Comparison of ENCODE assay signal across 20 mouse cellular contexts in the genomic region with DNA sequence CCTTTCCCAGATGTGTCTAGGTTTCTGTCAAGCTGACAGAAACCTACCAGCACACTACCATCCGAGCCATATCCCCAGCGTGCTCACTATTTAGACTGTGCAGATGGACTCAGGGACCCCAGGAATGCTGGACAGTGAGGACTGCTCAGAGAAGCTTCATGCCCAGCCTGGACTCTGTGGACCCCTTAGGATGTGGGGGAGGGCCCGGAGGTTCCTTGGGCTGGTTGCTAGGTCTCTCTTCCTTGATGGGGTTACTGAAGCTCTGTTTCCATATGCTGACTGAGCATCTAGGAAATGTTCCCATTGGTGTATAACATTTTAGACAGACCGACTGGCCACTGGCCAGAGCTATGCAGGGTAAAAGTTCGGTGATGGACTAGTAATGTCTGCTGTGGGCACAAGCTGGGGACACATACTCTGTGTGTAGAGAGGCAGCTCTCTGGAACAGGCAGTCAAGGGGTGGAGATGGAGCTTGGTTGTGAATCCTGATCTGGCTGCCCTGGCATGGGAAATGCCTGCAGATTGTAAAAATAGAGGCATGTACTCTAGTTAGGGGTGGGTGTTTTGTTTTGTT. TPM values are rescaled to one million over a fixed set of nuclear protein-coding genes. Genes with fewer than 3 reads are reported as not detected.
DNase-seq lines count a peak whose midpoint lies in the region; ATAC-seq and TF ChIP-seq lines count a peak whose summit lies in the region.
"Had no signal": no experiment of that assay in that cellular context is flagged by ENCODE, and none has a peak within 500 bp of the region (broad histone marks: within the 10 kb centered on the region; RNA-seq: fewer than 3 reads in every experiment).

No protein-coding gene starts in this region.

- no peak overlapping the region for H3K9ac ChIP-seq in intestine, embryonic 15.5 days
- H3K9ac ChIP-seq in intestine, postnatal 0 days (ENCODE audit: low read depth, low read length), result no peak overlapping the region
- H3K9ac ChIP-seq in lung, embryonic 16.5 days (ENCODE audit: low read length), result 0 out of 2 replicates have a peak overlapping the region, but pooled peaks have one; percentile 23
- H3K9ac ChIP-seq in stomach, embryonic 14.5 days (replicated peaks; ENCODE audit: low read depth, low read length), result no peak overlapping the region
- H3K9ac ChIP-seq in stomach, postnatal 0 days (ENCODE audit: low read length), result no peak overlapping the region
- H3K9ac ChIP-seq in hindbrain, embryonic 16.5 days (ENCODE audit: low read depth, low read length), result no peak overlapping the region
- H3K9ac ChIP-seq: embryonic facial prominence, embryonic 15.5 days; hindbrain, embryonic 13.5 days had no signal

- no peak overlapping the region for H3K4me2 ChIP-seq in intestine, embryonic 15.5 days (replicated peaks)
- no peak overlapping the region for H3K4me2 ChIP-seq in intestine, postnatal 0 days (replicated peaks; ENCODE audit: low read depth)
- H3K4me2 ChIP-seq in lung, embryonic 16.5 days (ENCODE audit: low read depth, low read length), result no peak overlapping the region
- no peak overlapping the region for H3K4me2 ChIP-seq in stomach, embryonic 14.5 days (replicated peaks; ENCODE audit: low read depth, low read length)
- no peak overlapping the region for H3K4me2 ChIP-seq in stomach, postnatal 0 days (replicated peaks; ENCODE audit: low read depth)
- no peak overlapping the region for H3K4me2 ChIP-seq in hindbrain, embryonic 16.5 days (ENCODE audit: low read length)
- H3K4me2 ChIP-seq: embryonic facial prominence, embryonic 15.5 days; hindbrain, embryonic 13.5 days had no signal

- no peaks in the 10 kb centered on the region for H3K4me1 ChIP-seq in intestine, embryonic 15.5 days (replicated peaks)
- H3K4me1 ChIP-seq in intestine, postnatal 0 days (replicated peaks; ENCODE audit: control insufficient read depth, insufficient read depth, low read length), result no peaks in the 10 kb centered on the region
- H3K4me1 ChIP-seq in lung, embryonic 16.5 days (replicated peaks; ENCODE audit: control insufficient read depth, insufficient read depth, low read length), result peaks cover 2% of the 10 kb centered on the region; the same call in 1 of the 2 replicates
- no peaks in the 10 kb centered on the region for H3K4me1 ChIP-seq in stomach, embryonic 14.5 days (ENCODE audit: control insufficient read depth, insufficient read depth, low read length)
- no peaks in the 10 kb centered on the region for H3K4me1 ChIP-seq in stomach, postnatal 0 days (replicated peaks; ENCODE audit: control insufficient read depth, insufficient read depth)
- no peaks in the 10 kb centered on the region for H3K4me1 ChIP-seq in hindbrain, embryonic 16.5 days (ENCODE audit: control insufficient read depth, insufficient read depth, low read depth, low read length)
- H3K4me1 ChIP-seq: hindbrain, embryonic 13.5 days had no signal

- H3K36me3 ChIP-seq in intestine, embryonic 15.5 days, result no peaks in the 10 kb centered on the region
- no peaks in the 10 kb centered on the region for H3K36me3 ChIP-seq in intestine, postnatal 0 days (ENCODE audit: control insufficient read depth, insufficient read depth)
- no peaks in the 10 kb centered on the region for H3K36me3 ChIP-seq in lung, embryonic 16.5 days (ENCODE audit: control insufficient read depth, insufficient read depth, low read length)
- H3K36me3 ChIP-seq in stomach, embryonic 14.5 days (ENCODE audit: control insufficient read depth, insufficient read depth, low read length), result no peaks in the 10 kb centered on the region
- H3K36me3 ChIP-seq in stomach, postnatal 0 days (ENCODE audit: control insufficient read depth, insufficient read depth, low read length), result no peaks in the 10 kb centered on the region
- no peaks in the 10 kb centered on the region for H3K36me3 ChIP-seq in hindbrain, embryonic 16.5 days (ENCODE audit: control insufficient read depth, insufficient read depth, low read length)
- H3K36me3 ChIP-seq: embryonic facial prominence, embryonic 15.5 days; forebrain, embryonic 10.5 days; heart, embryonic 10.5 days; hindbrain, embryonic 13.5 days had no signal

- no peak for TF ChIP-seq EP300 in stomach, postnatal 0 days (optimal IDR thresholded peaks at IDR 0.05)

- no peak for DNase-seq in lung, postnatal 36 days
- no peak for DNase-seq in stomach, postnatal 0 days (ENCODE audit: low spot score)
- DNase-seq: adrenal gland, postnatal 10 days; cerebellum, adult 11 months; cerebellum, adult 8-10 months; cerebellum, postnatal 14 days; embryo, embryonic 11 days; gastrocnemius, adult 2 months had no signal

- H3K27ac ChIP-seq in intestine, embryonic 15.5 days, result peak overlapping the region; percentile 17; the same call in 1 of the 2 replicates
- no peak overlapping the region for H3K27ac ChIP-seq in intestine, postnatal 0 days (ENCODE audit: low read depth, low read length)
- peak overlapping the region; percentile 29; the same call in 1 of the 2 replicates for H3K27ac ChIP-seq in lung, embryonic 16.5 days (ENCODE audit: low read length)
- peak overlapping the region; percentile 7; the same call in 1 of the 2 replicates for H3K27ac ChIP-seq in stomach, embryonic 14.5 days (ENCODE audit: low read length)
- peak overlapping the region; percentile 59 for H3K27ac ChIP-seq in stomach, postnatal 0 days (replicated peaks)
- no peak overlapping the region for H3K27ac ChIP-seq in hindbrain, embryonic 16.5 days (ENCODE audit: low read depth, low read length)
- H3K27ac ChIP-seq: embryonic facial prominence, embryonic 15.5 days; forebrain, embryonic 10.5 days; gastrocnemius, adult 2 months; heart, embryonic 10.5 days; hindbrain, embryonic 13.5 days had no signal

- 72% methylated on average over 5 of the region's 5 CpGs for WGBS in intestine, embryonic 15.5 days
- WGBS in intestine, postnatal 0 days, result 81% methylated on average over 5 of the region's 5 CpGs
- 77% methylated on average over 5 of the region's 5 CpGs for WGBS in lung, embryonic 16.5 days
- WGBS in stomach, embryonic 14.5 days, result 82% methylated on average over 5 of the region's 5 CpGs
- WGBS in stomach, postnatal 0 days, result 80% methylated on average over 5 of the region's 5 CpGs
- 91% methylated on average over 5 of the region's 5 CpGs for WGBS in hindbrain, embryonic 16.5 days

- no peak for TF ChIP-seq CTCF in intestine, postnatal 0 days (IDR thresholded peaks at IDR 0.05; ENCODE audit: low read depth)
- TF ChIP-seq CTCF in stomach, postnatal 0 days (IDR thresholded peaks at IDR 0.05; ENCODE audit: low read depth), result no peak

- no peaks in the 10 kb centered on the region for H3K9me3 ChIP-seq in intestine, embryonic 15.5 days
- no peaks in the 10 kb centered on the region for H3K9me3 ChIP-seq in intestine, postnatal 0 days (ENCODE audit: control insufficient read depth)
- H3K9me3 ChIP-seq in lung, embryonic 16.5 days (ENCODE audit: control insufficient read depth, low read length), result no peaks in the 10 kb centered on the region
- H3K9me3 ChIP-seq in stomach, embryonic 14.5 days (ENCODE audit: control insufficient read depth, low read depth, low read length), result no peaks in the 10 kb centered on the region
- no peaks in the 10 kb centered on the region for H3K9me3 ChIP-seq in stomach, postnatal 0 days (ENCODE audit: control insufficient read depth, low read length)
- H3K9me3 ChIP-seq in hindbrain, embryonic 16.5 days (ENCODE audit: control insufficient read depth, low read length), result no peaks in the 10 kb centered on the region
- H3K9me3 ChIP-seq: embryonic facial prominence, embryonic 15.5 days; forebrain, embryonic 10.5 days; heart, embryonic 10.5 days; hindbrain, embryonic 13.5 days had no signal

- H3K27me3 ChIP-seq in intestine, embryonic 15.5 days (replicated peaks), result no peaks in the 10 kb centered on the region
- no peaks in the 10 kb centered on the region for H3K27me3 ChIP-seq in intestine, postnatal 0 days (replicated peaks; ENCODE audit: control insufficient read depth, insufficient read depth, low read length)
- no peaks in the 10 kb centered on the region for H3K27me3 ChIP-seq in lung, embryonic 16.5 days (ENCODE audit: control insufficient read depth, insufficient read depth, low read depth, low read length)
- H3K27me3 ChIP-seq in stomach, embryonic 14.5 days (ENCODE audit: control insufficient read depth, insufficient read depth, low read length), result no peaks in the 10 kb centered on the region
- H3K27me3 ChIP-seq in stomach, postnatal 0 days (ENCODE audit: control insufficient read depth, insufficient read depth, low read length), result no peaks in the 10 kb centered on the region
- no peaks in the 10 kb centered on the region for H3K27me3 ChIP-seq in hindbrain, embryonic 16.5 days (replicated peaks; ENCODE audit: control insufficient read depth, insufficient read depth, low read length)
- H3K27me3 ChIP-seq: embryonic facial prominence, embryonic 15.5 days; hindbrain, embryonic 13.5 days had no signal

- no peak for ATAC-seq in intestine, embryonic 15.5 days
- ATAC-seq in intestine, postnatal 0 days, result no peak
- ATAC-seq in lung, embryonic 16.5 days (ENCODE audit: low read depth), result peak; percentile 44
- ATAC-seq in stomach, embryonic 14.5 days (ENCODE audit: insufficient number of reproducible peaks, insufficient read depth, low FRiP score, low read depth), result no peak
- no peak for ATAC-seq in stomach, postnatal 0 days (ENCODE audit: low FRiP score, low TSS enrichment)
- no peak for ATAC-seq in hindbrain, embryonic 16.5 days
- ATAC-seq: forebrain, embryonic 14.5 days had no signal

- no peak overlapping the region for H3K4me3 ChIP-seq in intestine, embryonic 15.5 days (replicated peaks)
- no peak overlapping the region for H3K4me3 ChIP-seq in intestine, postnatal 0 days (ENCODE audit: low read depth, low read length)
- H3K4me3 ChIP-seq in lung, embryonic 16.5 days (ENCODE audit: low read length), result no peak overlapping the region
- no peak overlapping the region for H3K4me3 ChIP-seq in stomach, embryonic 14.5 days (ENCODE audit: low read depth, low read length)
- H3K4me3 ChIP-seq in stomach, postnatal 0 days (ENCODE audit: low read depth, low read length), result no peak overlapping the region
- no peak overlapping the region for H3K4me3 ChIP-seq in hindbrain, embryonic 16.5 days (ENCODE audit: low read length)
- H3K4me3 ChIP-seq: embryonic facial prominence, embryonic 15.5 days; erythroblast, embryonic 14.5 days; forebrain, embryonic 10.5 days; gastrocnemius, adult 2 months; heart, embryonic 10.5 days; hindbrain, embryonic 13.5 days had no signal

RNA-seq across cellular contexts. Expression of a gene that starts 24.1 kb away (rescaled TPM):
- not detected in 2 replicates for polyA plus RNA-seq in intestine, embryonic 15.5 days (2015; fragmentation: Nextera tagmentation; extraction: Ambion mirVana)
- polyA plus RNA-seq in intestine, postnatal 0 days (2015; fragmentation: Nextera tagmentation; extraction: Ambion mirVana), result not detected in 2 replicates
- 7.5 and 20.5 TPM in 2 replicates for polyA plus RNA-seq in lung, embryonic 16.5 days (2015; fragmentation: Nextera tagmentation; extraction: Ambion mirVana)
- 0.22 TPM in 1 of 2 replicates, not detected in the other for polyA plus RNA-seq in stomach, embryonic 14.5 days (2014; fragmentation: Nextera tagmentation; extraction: Ambion mirVana)
- 0.29 and 0.30 TPM in 2 replicates for polyA plus RNA-seq in stomach, postnatal 0 days (2015; fragmentation: Nextera tagmentation; extraction: Ambion mirVana)
- polyA plus RNA-seq in hindbrain, embryonic 16.5 days (2015; fragmentation: Nextera tagmentation; extraction: Ambion mirVana), result 0.64 and 1.2 TPM in 2 replicates
- polyA plus RNA-seq: embryonic facial prominence, embryonic 11.5 days; erythroblast, embryonic 14.5 days; forebrain, embryonic 10.5 days; heart, embryonic 10.5 days; hindbrain, embryonic 13.5 days had no signal

RNA-seq across cellular contexts. Expression of a gene that starts 48.3 kb away (rescaled TPM):
- 77.1 and 81.1 TPM in 2 replicates for polyA plus RNA-seq in intestine, embryonic 15.5 days (2015; fragmentation: Nextera tagmentation; extraction: Ambion mirVana)
- 119 and 135 TPM in 2 replicates for polyA plus RNA-seq in intestine, postnatal 0 days (2015; fragmentation: Nextera tagmentation; extraction: Ambion mirVana)
- polyA plus RNA-seq in lung, embryonic 16.5 days (2015; fragmentation: Nextera tagmentation; extraction: Ambion mirVana), result 56.4 and 56.9 TPM in 2 replicates
- polyA plus RNA-seq in stomach, embryonic 14.5 days (2014; fragmentation: Nextera tagmentation; extraction: Ambion mirVana), result 62.3 and 63.6 TPM in 2 replicates
- 25.0 and 26.6 TPM in 2 replicates for polyA plus RNA-seq in stomach, postnatal 0 days (2015; fragmentation: Nextera tagmentation; extraction: Ambion mirVana)
- polyA plus RNA-seq in hindbrain, embryonic 16.5 days (2015; fragmentation: Nextera tagmentation; extraction: Ambion mirVana), result 41.0 and 50.1 TPM in 2 replicates

Comparison
In these comparisons a context has a peak if more than half of its experiments do, and no peak if none do; other contexts are left out.
1. H3K27ac ChIP-seq: peak in intestine, embryonic 15.5 days (single experiment), lung, embryonic 16.5 days (single experiment), stomach, embryonic 14.5 days (single experiment) and stomach, postnatal 0 days (single experiment); none in intestine, postnatal 0 days (single experiment) and hindbrain, embryonic 16.5 days (single experiment).